Mouse (Mus musculus) kidney, adult 2 months (tissue): ENCODE results near the gene Slc5a10.

Source experiments
- CTCF ChIP-seq: fragments of 200-500 bp; conservative IDR thresholded peaks from 2 replicates; pipeline ENCODE4 v1.5.1; 2011; ENCODE audit warnings: low read depth, mild to moderate bottlenecking, control low read depth, low read length, moderate library complexity, mixed read lengths; ENCODE audit not compliant: insufficient read depth, insufficient read length
- POLR2A ChIP-seq: fragments of 200-500 bp; IDR thresholded peaks from one replicate; pipeline ENCODE4 v1.6.1; 2011; ENCODE audit warnings: low read depth, low read length, control low read depth

- TF ChIP-seq CTCF (no peak), POLR2A (no peak)
These were observed 81.7 kb downstream of the Slc5a10 start for GRCm38 (mm10) chr11:61638764-61639536.
